Mouse (Mus musculus) liver, postnatal 0 days (tissue): ENCODE data around the gene Slc35a5.

Source experiments
- CTCF ChIP-seq: sonication (generic); IDR thresholded peaks from 2 replicates; pipeline ENCODE4 v1.5.1; 2016; ENCODE audit warnings: antibody characterized with exemption, low read depth
- EP300 ChIP-seq: IDR thresholded peaks from 2 replicates; pipeline ENCODE4 v1.6.1; 2016; ENCODE audit warnings: antibody characterized with exemption, low read depth, mild to moderate bottlenecking

- no peak for TF ChIP-seq CTCF
- TF ChIP-seq EP300: no peak
Measured at GRCm38 (mm10) chr16:45098886-45099210, 59.7 kb downstream of the Slc35a5 start.
